Mouse (Mus musculus) left cerebral cortex, adult 2 months (tissue): ENCODE measurements around the gene Gpr152. TPM values are rescaled to one million over a fixed set of nuclear protein-coding genes. Genes with fewer than 3 reads are reported as not detected.

Experiments used
- DNase-seq, 2 experiments: peaks; one replicate each; pipeline ENCODE4 v3.0.0; 2021 to 2022; ENCODE audit warnings: low spot score in 2 of 2, mixed read lengths in 1 of 2; ENCODE audit errors: extremely low spot score in 1 of 2
- H3K27ac ChIP-seq: fragments of 200-600 bp; 2 replicates; pipeline ENCODE4 v1.8.1; 2022
- H3K4me3 ChIP-seq: fragments of 200-600 bp; 2 replicates; pipeline ENCODE4 v1.8.1; 2022
- CTCF ChIP-seq: fragments of 200-600 bp; IDR thresholded peaks from 2 replicates; pipeline ENCODE4 v1.8.1; 2022; ENCODE audit warnings: antibody characterized with exemption, mild to moderate bottlenecking, moderate library complexity
- intact Hi-C: fragments of 180-260 bp; cut with DNase I; formaldehyde crosslinking; loops from one replicate; pipeline ENCODE4 v1.15.1; 2025
- total RNA-seq, 2 experiments: library from RNA; stranded (reverse); gene quantifications; 2 replicates each; pipeline ENCODE4 v1.2.3; 2021

Gpr152 gene
- total RNA-seq, 2 experiments from 2014 or later, result not detected

- peak within 1 kb of the TSS; percentile 98 for H3K27ac ChIP-seq
- no peak for TF ChIP-seq CTCF
- intact Hi-C loops, result no loop called here
- DNase-seq, result no peak
- H3K4me3 ChIP-seq, result peak within 1 kb of the TSS; percentile 97
Observed at GRCm38 (mm10) chr19:4190831-4191334, 51.3 kb downstream of the Gpr152 start, which contains the start of gene Tbc1d10c. Tbc1d10c (minus strand) TSS chr19:4191284.

GRCm38 (mm10) chr19:4191528-4192250 is 52.1 kb downstream of the Gpr152 start, which contains the start of gene Ppp1ca:
Ppp1ca (plus strand) TSS chr19:4192065.
- Histone ChIP-seq H3K27ac (peak within 1 kb of the TSS; percentile 98), H3K4me3 (peak within 1 kb of the TSS; percentile 97)
- DNase-seq, result peak; percentile 92 to 96
- intact Hi-C loops, result loop anchor here (1.0 kb wide), 1 partner anchor 22 kb away; no protein-coding TSS in a partner anchor
- TF ChIP-seq CTCF, result peak; percentile 81

GRCm38 (mm10) chr19:4192251-4192985 is 52.8 kb downstream of the Gpr152 start:
- DNase-seq, result no peak
- Histone ChIP-seq H3K27ac (peak overlapping the region; percentile 98), H3K4me3 (peak overlapping the region; percentile 97)
- intact Hi-C loops, result loop anchor here (1.0 kb wide), 1 partner anchor 23 kb away; no protein-coding TSS in a partner anchor
- TF ChIP-seq CTCF, result no peak

GRCm38 (mm10) chr19:4193129-4193528 is 53.5 kb downstream of the Gpr152 start:
- Histone ChIP-seq H3K27ac (peak overlapping the region; percentile 98), H3K4me3 (peak overlapping the region; percentile 97)
- intact Hi-C loops, result no loop called here
- no peak for DNase-seq
- no peak for TF ChIP-seq CTCF

GRCm38 (mm10) chr19:4194021-4194724 is 54.6 kb downstream of the Gpr152 start:
- intact Hi-C loops, result no loop called here
- no peak for TF ChIP-seq CTCF
- Histone ChIP-seq H3K4me3 (no peak overlapping the region), H3K27ac (no peak overlapping the region)
- no peak for DNase-seq

GRCm38 (mm10) chr19:4194776-4195650 is 55.4 kb downstream of the Gpr152 start:
- H3K27ac ChIP-seq, result no peak overlapping the region
- no peak overlapping the region for H3K4me3 ChIP-seq
- intact Hi-C loops, result no loop called here
- DNase-seq, result no peak
- TF ChIP-seq CTCF, result no peak

Other genes with a start within 250 kb of the Gpr152 start
- 10 to 100 TPM; 14.9 to 20.1 TPM for gene Tcirg1, start 232.7 kb upstream of the Gpr152 start, total RNA-seq
- gene Ndufs8, start 227.0 kb upstream of the Gpr152 start, total RNA-seq, result 100 to 1,000 TPM; 129 to 133 TPM
- 1 to 10 TPM; 2.3 to 3.3 TPM for gene Aldh3b1, start 210.0 kb upstream of the Gpr152 start, total RNA-seq
- gene Unc93b1, start 204.6 kb upstream of the Gpr152 start, total RNA-seq, result 10 to 100 TPM; 12.9 to 16.3 TPM
- under 1 TPM in 1 of 2 experiments, not detected in 1; 0.11 TPM for gene Aldh3b3, start 181.1 kb upstream of the Gpr152 start, total RNA-seq
- gene Aldh3b2, start 167.5 kb upstream of the Gpr152 start, total RNA-seq, result 1 to 10 TPM in 1 of 2 experiments, under 1 TPM in 1; 0.93 to 1.5 TPM
- gene Acy3, start 153.2 kb upstream of the Gpr152 start, total RNA-seq, result 1 to 10 TPM; 3.3 to 4.1 TPM
- not detected for gene Tbx10, start 147.0 kb upstream of the Gpr152 start, total RNA-seq
- gene Nudt8, start 139.2 kb upstream of the Gpr152 start, total RNA-seq, result 10 to 100 TPM in 1 of 2 experiments, 1 to 10 TPM in 1; 8.3 to 10.2 TPM
- gene Gm49405, start 139.2 kb upstream of the Gpr152 start, total RNA-seq, result 1 to 10 TPM; 1.8 TPM
- gene Doc2g, start 136.5 kb upstream of the Gpr152 start, total RNA-seq, result 1 to 10 TPM; 4.8 to 5.9 TPM
- gene Ndufv1, start 127.0 kb upstream of the Gpr152 start, total RNA-seq, result 100 to 1,000 TPM; 242 to 257 TPM
- gene Gstp1, start 101.8 kb upstream of the Gpr152 start, total RNA-seq, result 100 to 1,000 TPM; 299 to 324 TPM
- 10 to 100 TPM; 39.5 to 52.8 TPM for gene Gstp2, start 93.8 kb upstream of the Gpr152 start, total RNA-seq
- not detected for gene Gstp3, start 80.2 kb upstream of the Gpr152 start, total RNA-seq
- gene Cabp2, start 58.2 kb upstream of the Gpr152 start, total RNA-seq, result not detected
- gene Cdk2ap2, start 42.6 kb upstream of the Gpr152 start, total RNA-seq, result 10 to 100 TPM; 28.4 to 32.5 TPM
- 100 to 1,000 TPM; 217 to 229 TPM for gene Pitpnm1, start 39.8 kb upstream of the Gpr152 start, total RNA-seq
- gene Aip, start 13.9 kb upstream of the Gpr152 start, total RNA-seq, result 100 to 1,000 TPM; 118 to 125 TPM
- gene Cabp4, start 4.2 kb downstream of the Gpr152 start, total RNA-seq, result under 1 TPM in 1 of 2 experiments, not detected in 1; 0.26 TPM
- gene Coro1b, start 8.8 kb downstream of the Gpr152 start, total RNA-seq, result 10 to 100 TPM; 72.6 to 82.2 TPM
- gene Ptprcap, start 13.8 kb downstream of the Gpr152 start, total RNA-seq, result 1 to 10 TPM; 1.2 to 1.7 TPM
- gene Rps6kb2, start 23.6 kb downstream of the Gpr152 start, total RNA-seq, result 10 to 100 TPM; 34.0 to 46.8 TPM
- 1 to 10 TPM; 6.9 to 7.3 TPM for gene Carns1, start 35.7 kb downstream of the Gpr152 start, total RNA-seq
- gene Tbc1d10c, start 51.5 kb downstream of the Gpr152 start, total RNA-seq, result 1 to 10 TPM; 1.4 to 1.5 TPM
- gene Ppp1ca, start 52.3 kb downstream of the Gpr152 start, total RNA-seq, result 100 to 1,000 TPM; 293 to 306 TPM
- 10 to 100 TPM in 1 of 2 experiments, 1 to 10 TPM in 1; 8.7 to 10.1 TPM for gene Rad9a, start 61.9 kb downstream of the Gpr152 start, total RNA-seq
- 1 to 10 TPM; 1.3 to 2.1 TPM for gene Clcf1, start 74.5 kb downstream of the Gpr152 start, total RNA-seq
- gene AC109138.7, start 74.6 kb downstream of the Gpr152 start, total RNA-seq, result not detected
- gene Pold4, start 92.1 kb downstream of the Gpr152 start, total RNA-seq, result 10 to 100 TPM; 15.4 to 17.6 TPM
- gene Ssh3, start 129.4 kb downstream of the Gpr152 start, total RNA-seq, result 10 to 100 TPM; 60.9 to 72.6 TPM
- gene Ankrd13d, start 143.3 kb downstream of the Gpr152 start, total RNA-seq, result 10 to 100 TPM; 68.7 to 75.0 TPM
- 100 to 1,000 TPM; 236 to 248 TPM for gene Grk2, start 166.4 kb downstream of the Gpr152 start, total RNA-seq